ENCODE assay signal across 23 mouse cellular contexts in the genomic region with DNA sequence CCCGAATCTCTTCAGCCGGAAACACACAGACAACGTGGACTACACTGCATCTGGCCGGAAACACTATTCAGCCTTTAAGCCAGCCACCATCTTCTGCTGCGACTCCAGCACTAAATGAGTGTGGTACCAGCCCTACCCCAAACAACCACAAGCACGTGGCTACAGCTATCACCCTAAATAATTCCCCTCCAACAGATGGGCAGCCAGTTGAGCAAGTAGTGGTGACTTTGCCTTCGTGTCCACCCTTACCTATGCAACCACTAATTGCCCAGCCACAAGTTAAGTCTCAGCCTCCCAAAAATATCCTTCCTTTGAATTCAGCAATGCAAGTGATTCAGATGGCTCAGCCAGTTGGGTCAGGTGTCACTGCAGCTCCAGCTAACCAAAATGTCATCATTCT. TPM values are rescaled to one million over a fixed set of nuclear protein-coding genes. Genes with fewer than 3 reads are reported as not detected.
DNase-seq lines count a peak whose midpoint lies in the region; ATAC-seq and TF ChIP-seq lines count a peak whose summit lies in the region.
"Had no signal": no experiment of that assay in that cellular context is flagged by ENCODE, and none has a peak within 500 bp of the region (broad histone marks: within the 10 kb centered on the region; RNA-seq: fewer than 3 reads in every experiment).

No protein-coding gene starts in this region.

- no peak overlapping the region for H3K9ac ChIP-seq in heart, adult 2 months (ENCODE audit: low read depth, low read length)
- no peak overlapping the region for H3K9ac ChIP-seq in heart, embryonic 12.5 days
- H3K9ac ChIP-seq: embryonic facial prominence, embryonic 12.5 days; forebrain, embryonic 13.5 days had no signal

- no peak overlapping the region for H3ac ChIP-seq in myocyte (ENCODE audit: control insufficient read depth, insufficient read length)

- H3K9me3 ChIP-seq in heart, embryonic 12.5 days (replicated peaks) = no peaks in the 10 kb centered on the region
- H3K9me3 ChIP-seq: embryonic facial prominence, embryonic 10.5 days; embryonic facial prominence, embryonic 12.5 days; forebrain, embryonic 13.5 days; G1E had no signal

- no peak overlapping the region for H3K4me2 ChIP-seq in heart, embryonic 12.5 days
- H3K4me2 ChIP-seq in myocyte (ENCODE audit: low read depth) = peak overlapping the region; percentile 24
- H3K4me2 ChIP-seq: embryonic facial prominence, embryonic 12.5 days; forebrain, embryonic 13.5 days had no signal

- peaks cover 4% of the 10 kb centered on the region; the same call in 1 of the 2 replicates for H3K4me1 ChIP-seq in heart, adult 2 months (ENCODE audit: control insufficient read depth, insufficient read depth, low read length)
- H3K4me1 ChIP-seq in heart, embryonic 12.5 days (replicated peaks) = peaks cover 4% of the 10 kb centered on the region
- H3K4me1 ChIP-seq in spleen, adult 2 months (ENCODE audit: control insufficient read depth, insufficient read depth, insufficient read length) = peaks cover 13% of the 10 kb centered on the region; the same call in 1 of the 2 replicates
- H3K4me1 ChIP-seq: embryonic facial prominence, embryonic 10.5 days; embryonic facial prominence, embryonic 12.5 days; forebrain, embryonic 13.5 days had no signal

- TF ChIP-seq CTCF in gastrocnemius, adult 2 months (IDR thresholded peaks at IDR 0.05) = no peak
- TF ChIP-seq CTCF in heart, adult 2 months (IDR thresholded peaks at IDR 0.05) = no peak
- TF ChIP-seq CTCF in spleen, adult 2 months (IDR thresholded peaks at IDR 0.05; ENCODE audit: extremely low read depth, insufficient read depth, insufficient read length, insufficient replicate concordance) = no peak

- peak overlapping the region; percentile 96 for H3K27ac ChIP-seq in gastrocnemius, adult 2 months
- peak overlapping the region; percentile 84; the same call in 1 of the 2 replicates for H3K27ac ChIP-seq in heart, adult 2 months
- no peak overlapping the region for H3K27ac ChIP-seq in heart, embryonic 12.5 days (ENCODE audit: poor library complexity, severe bottlenecking)
- H3K27ac ChIP-seq in spleen, adult 2 months (ENCODE audit: insufficient read depth, low read length) = peak overlapping the region; percentile 28
- H3K27ac ChIP-seq: embryonic facial prominence, embryonic 10.5 days; embryonic facial prominence, embryonic 12.5 days; forebrain, embryonic 13.5 days had no signal

- no peak for DNase-seq in gastrocnemius, adult 2 months
- DNase-seq in gastrocnemius, postnatal 10 days = no peak
- DNase-seq in heart, adult 2 months = no peak
- DNase-seq in spleen, adult 2 months (ENCODE audit: low read depth in 1 of 2, low spot score in 2 of 2) = no peak
- DNase-seq in spleen, postnatal 4 days (ENCODE audit: low spot score in 2 of 2) = no peak
- DNase-seq: adrenal gland, adult 8-10 months; adrenal gland, postnatal 14 days; adrenal gland, postnatal 36 days; cerebellum, adult 11-12 months; cerebellum, adult 2 months; cerebellum, adult 9-10 months; cerebellum, postnatal 10 days; cerebellum, postnatal 25 days had no signal

- intact Hi-C loops in gastrocnemius, adult 2 months (cut with DNase I) = loop anchor here (5.0 kb wide), 2 partner anchors 44 to 74 kb away; a partner anchor contains a TSS
- intact Hi-C loops in heart, adult 2 months (cut with DNase I) = no loop called here

- H3K36me3 ChIP-seq in heart, adult 2 months (ENCODE audit: control insufficient read depth, insufficient read depth, low read length) = peaks cover 10% of the 10 kb centered on the region; the same call in 1 of the 2 replicates
- peaks cover 85% of the 10 kb centered on the region for H3K36me3 ChIP-seq in heart, embryonic 12.5 days
- H3K36me3 ChIP-seq in spleen, adult 2 months (ENCODE audit: control insufficient read depth, insufficient read depth, low read length) = peaks cover 12% of the 10 kb centered on the region; the same call in 1 of the 2 replicates
- peaks cover 16% of the 10 kb centered on the region for H3K36me3 ChIP-seq in myocyte (ENCODE audit: control insufficient read depth, insufficient read depth)

- WGBS in heart, adult 2 months = 95% methylated on average over 7 of the region's 7 CpGs
- 95% methylated on average over 7 of the region's 7 CpGs for WGBS in heart, embryonic 12.5 days
- 97% methylated on average over 7 of the region's 7 CpGs for WGBS in spleen, adult 2 months

- no peak for TF ChIP-seq POLR2A in heart, adult 2 months (IDR thresholded peaks at IDR 0.05; ENCODE audit: insufficient read depth, low read depth, low read length)
- no peak for TF ChIP-seq POLR2A in spleen, adult 2 months (IDR thresholded peaks at IDR 0.05; ENCODE audit: low read depth, low read length)
- no peak for TF ChIP-seq POLR2A in myocyte (IDR thresholded peaks at IDR 0.05; ENCODE audit: insufficient read length, low read depth)

- TF ChIP-seq EP300 in heart, adult 2 months (IDR thresholded peaks at IDR 0.05; ENCODE audit: insufficient read depth, low read depth, low read length) = no peak

- no peak overlapping the region; the same call in 1 of the 2 replicates for H3K4me3 ChIP-seq in gastrocnemius, adult 2 months
- H3K4me3 ChIP-seq in heart, adult 2 months = no peak overlapping the region
- no peak overlapping the region for H3K4me3 ChIP-seq in heart, embryonic 12.5 days
- H3K4me3 ChIP-seq in spleen, adult 2 months (ENCODE audit: extremely low read depth, insufficient read depth, insufficient read length) = no peak overlapping the region
- no peak overlapping the region for H3K4me3 ChIP-seq in myocyte
- H3K4me3 ChIP-seq: embryonic facial prominence, embryonic 10.5 days; embryonic facial prominence, embryonic 12.5 days; forebrain, embryonic 13.5 days had no signal

- ATAC-seq in heart, embryonic 12.5 days (ENCODE audit: insufficient number of reproducible peaks, low FRiP score) = no peak
- ATAC-seq: activated CD4-positive, CD25-positive, alpha-beta regulatory T cell, adult 4 months; CD4-positive, CD25-positive, alpha-beta regulatory T cell, adult 4 months; forebrain, embryonic 13.5 days; Patski had no signal

- H3K27me3 ChIP-seq in heart, adult 2 months (ENCODE audit: control insufficient read depth, insufficient read depth, low read length) = no peaks in the 10 kb centered on the region
- H3K27me3 ChIP-seq in heart, embryonic 12.5 days (replicated peaks) = no peaks in the 10 kb centered on the region
- H3K27me3 ChIP-seq in spleen, adult 2 months (ENCODE audit: control insufficient read depth, insufficient read depth, low read length) = no peaks in the 10 kb centered on the region
- no peaks in the 10 kb centered on the region for H3K27me3 ChIP-seq in myocyte (ENCODE audit: control insufficient read depth, insufficient read depth, insufficient read length)
- H3K27me3 ChIP-seq: CH12.LX; embryonic facial prominence, embryonic 12.5 days; forebrain, embryonic 13.5 days; Patski had no signal

- H3K79me2 ChIP-seq in heart, adult 2 months (replicated peaks; ENCODE audit: control insufficient read depth, insufficient read depth, low read length) = no peaks in the 10 kb centered on the region
- no peaks in the 10 kb centered on the region for H3K79me2 ChIP-seq in myocyte (ENCODE audit: control insufficient read depth, insufficient read depth)

TF ChIP-seq in myocyte, 11 proteins besides CTCF, POLR2A, EP300 and RAD21:
- TF ChIP-seq POLR2AphosphoS2 (IDR thresholded peaks at IDR 0.05; ENCODE audit: insufficient read length, low read depth) (no peak), MAX (IDR thresholded peaks at IDR 0.05; ENCODE audit: low read depth) (no peak), TCF12 (IDR thresholded peaks at IDR 0.05; ENCODE audit: insufficient read depth, poor library complexity, severe bottlenecking) (no peak), MYOG (IDR thresholded peaks at IDR 0.05; ENCODE audit: control insufficient read depth in 1 of 3, insufficient read depth in 1 of 3, insufficient read length in 2 of 3, low read depth in 2 of 3) (peak in 1 of 3 experiments; percentile 8), SRF (IDR thresholded peaks at IDR 0.05; ENCODE audit: control insufficient read depth, insufficient read length, low read depth) (no peak), MYOD1 (IDR thresholded peaks at IDR 0.05; ENCODE audit: control insufficient read depth in 1 of 3, insufficient read length in 2 of 3, low read depth in 2 of 3) (peak in 1 of 3 experiments; percentile 54), USF1 (IDR thresholded peaks at IDR 0.05; ENCODE audit: low read depth) (no peak), REST (IDR thresholded peaks at IDR 0.05; ENCODE audit: insufficient read depth, insufficient read length) (no peak), TCF3 (IDR thresholded peaks at IDR 0.05; ENCODE audit: insufficient read length, low read depth) (no peak), E2F4 (IDR thresholded peaks at IDR 0.05; ENCODE audit: insufficient read depth) (no peak), CEBPB (IDR thresholded peaks at IDR 0.05; ENCODE audit: insufficient read depth, poor library complexity, severe bottlenecking) (no peak)

RNA-seq across cellular contexts. Expression of a gene that starts 43.4 kb away (rescaled TPM):
- 10 to 100 TPM; 41.6 to 47.9 TPM for total RNA-seq in gastrocnemius, adult 2 months (2021)
- total RNA-seq in gastrocnemius, postnatal 10 days (2021) = 10 to 100 TPM; 35.8 to 40.6 TPM
- total RNA-seq in heart, adult 2 months (2021) = 10 to 100 TPM; 16.5 to 21.2 TPM
- polyA plus RNA-seq in heart, adult 2 months (2012; rRNA removed) = 5.9 and 8.1 TPM in 2 replicates
- 2.4 and 3.2 TPM in 2 replicates for polyA plus RNA-seq in heart, embryonic 12.5 days (2016; fragmentation: Nextera tagmentation; extraction: Ambion mirVana)
- polyA plus RNA-seq in spleen, adult 2 months (2012; rRNA removed) = 7.4 and 7.7 TPM in 2 replicates
- polyA plus RNA-seq in myocyte (2012; fragmentation: generic; extraction: Trizol) = 3.5 TPM
